Mouse (Mus musculus): ENCODE results near the gene Rtf2. TPM values are rescaled to one million over a fixed set of nuclear protein-coding genes. Genes with fewer than 3 reads are reported as not detected.

The Rtf2 gene
- polyA plus RNA-seq, 1 experiment = 56.1 TPM

GRCm38 (mm10) chr2:172437371-172437952 is 2.9 kb upstream of the Rtf2 start:
- Histone ChIP-seq H3K27me3 (ENCODE audit: control insufficient read depth, insufficient read depth, insufficient read length) (peaks cover 15% of the 10 kb centered on the region), H3K79me2 (ENCODE audit: control insufficient read depth, insufficient read depth) (peaks cover 21% of the 10 kb centered on the region)
- TF ChIP-seq CEBPB (IDR thresholded peaks at IDR 0.05; ENCODE audit: low read depth) (no peak), USF1 (IDR thresholded peaks at IDR 0.05; ENCODE audit: low read depth) (no peak), CTCF (IDR thresholded peaks at IDR 0.05; ENCODE audit: control insufficient read depth, insufficient read depth, insufficient read length) (no peak), MYOD1 (IDR thresholded peaks at IDR 0.05; ENCODE audit: control insufficient read depth, insufficient read length, low read depth) (no peak), MAX (IDR thresholded peaks at IDR 0.05) (no peak), MYOG (IDR thresholded peaks at IDR 0.05; ENCODE audit: control insufficient read depth, extremely low read depth, insufficient read length) (no peak), FOSL1 (IDR thresholded peaks at IDR 0.05; ENCODE audit: insufficient read depth, low read length, poor library complexity, severe bottlenecking) (no peak)

GRCm38 (mm10) chr2:172440640-172441005 is 267 bp downstream of the Rtf2 start:
- H3K27me3 ChIP-seq (ENCODE audit: control insufficient read depth, insufficient read depth, insufficient read length) = peaks cover 10% of the 10 kb centered on the region
- H3ac ChIP-seq (ENCODE audit: control insufficient read depth, insufficient read length, low read depth) = peak overlapping the region; percentile 90
- H3K79me2 ChIP-seq (ENCODE audit: control insufficient read depth, insufficient read depth) = peaks cover 46% of the 10 kb centered on the region
- no peak for TF ChIP-seq MAX (IDR thresholded peaks at IDR 0.05)
- no peak for TF ChIP-seq FOSL1 (IDR thresholded peaks at IDR 0.05; ENCODE audit: insufficient read depth, low read length, poor library complexity, severe bottlenecking)
- TF ChIP-seq USF1 (IDR thresholded peaks at IDR 0.05; ENCODE audit: low read depth) = no peak
- no peak for TF ChIP-seq CTCF (IDR thresholded peaks at IDR 0.05; ENCODE audit: control insufficient read depth, insufficient read depth, insufficient read length)
- no peak for TF ChIP-seq CEBPB (IDR thresholded peaks at IDR 0.05; ENCODE audit: low read depth)
- TF ChIP-seq MYOD1 (IDR thresholded peaks at IDR 0.05; ENCODE audit: control insufficient read depth, insufficient read length, low read depth) = no peak
- TF ChIP-seq MYOG (IDR thresholded peaks at IDR 0.05; ENCODE audit: control insufficient read depth, extremely low read depth, insufficient read length) = no peak
- H3K36me3 ChIP-seq (ENCODE audit: control insufficient read depth, insufficient read depth) = peaks cover 7% of the 10 kb centered on the region
- peak overlapping the region; percentile 72 for H3K4me3 ChIP-seq (ENCODE audit: insufficient read depth, poor library complexity, severe bottlenecking)
- H3K79me3 ChIP-seq (ENCODE audit: low read depth) = peaks cover 34% of the 10 kb centered on the region

More at GRCm38 (mm10) chr2:172437371-172437952, 2.9 kb upstream of the Rtf2 start:
- Histone ChIP-seq H3ac (ENCODE audit: control insufficient read depth, insufficient read length, low read depth) (no peak overlapping the region), H3K4me3 (ENCODE audit: insufficient read depth, poor library complexity, severe bottlenecking) (no peak overlapping the region), H3K79me3 (ENCODE audit: low read depth) (peaks cover 19% of the 10 kb centered on the region), H3K36me3 (ENCODE audit: control insufficient read depth, insufficient read depth) (no peaks in the 10 kb centered on the region)

GRCm38 (mm10) chr2:172441176-172441575 is 820 bp downstream of the Rtf2 start:
- TF ChIP-seq CTCF (IDR thresholded peaks at IDR 0.05; ENCODE audit: control insufficient read depth, insufficient read depth, insufficient read length) (no peak), USF1 (IDR thresholded peaks at IDR 0.05; ENCODE audit: low read depth) (peak; percentile 88)
- peak overlapping the region; percentile 72 for H3K4me3 ChIP-seq (ENCODE audit: insufficient read depth, poor library complexity, severe bottlenecking)
- peaks cover 46% of the 10 kb centered on the region for H3K79me2 ChIP-seq (ENCODE audit: control insufficient read depth, insufficient read depth)
- H3K27me3 ChIP-seq (ENCODE audit: control insufficient read depth, insufficient read depth, insufficient read length) = peaks cover 4% of the 10 kb centered on the region
- peaks cover 11% of the 10 kb centered on the region for H3K36me3 ChIP-seq (ENCODE audit: control insufficient read depth, insufficient read depth)
- H3K79me3 ChIP-seq (ENCODE audit: low read depth) = peaks cover 34% of the 10 kb centered on the region
- peak overlapping the region; percentile 54 for H3ac ChIP-seq (ENCODE audit: control insufficient read depth, insufficient read length, low read depth)

GRCm38 (mm10) chr2:172445617-172446016 is 5.3 kb downstream of the Rtf2 start:
- no peak overlapping the region for H3K4me3 ChIP-seq (ENCODE audit: insufficient read depth, poor library complexity, severe bottlenecking)
- H3ac ChIP-seq (ENCODE audit: control insufficient read depth, insufficient read length, low read depth) = no peak overlapping the region
- TF ChIP-seq MAX (IDR thresholded peaks at IDR 0.05) = no peak
- TF ChIP-seq USF1 (IDR thresholded peaks at IDR 0.05; ENCODE audit: low read depth) = no peak
- no peak for TF ChIP-seq FOSL1 (IDR thresholded peaks at IDR 0.05; ENCODE audit: insufficient read depth, low read length, poor library complexity, severe bottlenecking)
- TF ChIP-seq MYOG (IDR thresholded peaks at IDR 0.05; ENCODE audit: control insufficient read depth, extremely low read depth, insufficient read length) = no peak
- H3K79me2 ChIP-seq (ENCODE audit: control insufficient read depth, insufficient read depth) = peaks cover 43% of the 10 kb centered on the region
- no peaks in the 10 kb centered on the region for H3K27me3 ChIP-seq (ENCODE audit: control insufficient read depth, insufficient read depth, insufficient read length)
- peaks cover 33% of the 10 kb centered on the region for H3K79me3 ChIP-seq (ENCODE audit: low read depth)
- H3K36me3 ChIP-seq (ENCODE audit: control insufficient read depth, insufficient read depth) = peaks cover 52% of the 10 kb centered on the region

- Histone ChIP-seq H3K36me3 (ENCODE audit: control insufficient read depth, insufficient read depth) (peaks cover 61% of the 10 kb centered on the region), H3ac (ENCODE audit: control insufficient read depth, insufficient read length, low read depth) (no peak overlapping the region), H3K79me3 (ENCODE audit: low read depth) (peaks cover 17% of the 10 kb centered on the region), H3K4me3 (ENCODE audit: insufficient read depth, poor library complexity, severe bottlenecking) (no peak overlapping the region), H3K27me3 (ENCODE audit: control insufficient read depth, insufficient read depth, insufficient read length) (no peaks in the 10 kb centered on the region), H3K79me2 (ENCODE audit: control insufficient read depth, insufficient read depth) (peaks cover 26% of the 10 kb centered on the region)
- TF ChIP-seq CEBPB (IDR thresholded peaks at IDR 0.05; ENCODE audit: low read depth) (no peak), USF1 (IDR thresholded peaks at IDR 0.05; ENCODE audit: low read depth) (no peak), MAX (IDR thresholded peaks at IDR 0.05) (no peak), MYOD1 (IDR thresholded peaks at IDR 0.05; ENCODE audit: control insufficient read depth, insufficient read length, low read depth) (no peak)
Measured at GRCm38 (mm10) chr2:172447317-172447716, 7.0 kb downstream of the Rtf2 start.

GRCm38 (mm10) chr2:172448329-172448728 is 8.0 kb downstream of the Rtf2 start:
- Histone ChIP-seq H3K79me3 (ENCODE audit: low read depth) (peaks cover 9% of the 10 kb centered on the region), H3K4me3 (ENCODE audit: insufficient read depth, poor library complexity, severe bottlenecking) (no peak overlapping the region), H3K27me3 (ENCODE audit: control insufficient read depth, insufficient read depth, insufficient read length) (no peaks in the 10 kb centered on the region), H3K79me2 (ENCODE audit: control insufficient read depth, insufficient read depth) (peaks cover 16% of the 10 kb centered on the region), H3ac (ENCODE audit: control insufficient read depth, insufficient read length, low read depth) (no peak overlapping the region), H3K36me3 (ENCODE audit: control insufficient read depth, insufficient read depth) (peaks cover 61% of the 10 kb centered on the region)
- no peak for TF ChIP-seq MYOD1 (IDR thresholded peaks at IDR 0.05; ENCODE audit: control insufficient read depth, insufficient read length, low read depth)
- TF ChIP-seq CEBPB (IDR thresholded peaks at IDR 0.05; ENCODE audit: low read depth) = no peak
- TF ChIP-seq USF1 (IDR thresholded peaks at IDR 0.05; ENCODE audit: low read depth) = no peak
- no peak for TF ChIP-seq MYOG (IDR thresholded peaks at IDR 0.05; ENCODE audit: control insufficient read depth, extremely low read depth, insufficient read length)
- no peak for TF ChIP-seq MAX (IDR thresholded peaks at IDR 0.05)
- TF ChIP-seq CTCF (IDR thresholded peaks at IDR 0.05; ENCODE audit: control insufficient read depth, insufficient read depth, insufficient read length) = no peak
- TF ChIP-seq FOSL1 (IDR thresholded peaks at IDR 0.05; ENCODE audit: insufficient read depth, low read length, poor library complexity, severe bottlenecking) = no peak
